Mouse (Mus musculus) liver, postnatal 0 days (tissue): ENCODE measurements around the gene Spag16. TPM values are rescaled to one million over a fixed set of nuclear protein-coding genes. Genes with fewer than 3 reads are reported as not detected.

Source experiments
- ATAC-seq: fragments of 200-750 bp; cut with Nextera tagmentation; 2 replicates; pipeline ENCODE4 v1.8.0; 2017; ENCODE audit warnings: mild to moderate bottlenecking, moderate library complexity
- DNase-seq: peaks from one replicate; pipeline ENCODE4 v3.0.0-alpha.2; 2016
- H3K27ac ChIP-seq: fragments of 300-500 bp; sonication (generic); 2 replicates; pipeline ENCODE4 v1.5.1; 2014; ENCODE audit warnings: antibody characterized with exemption, moderate library complexity, mild to moderate bottlenecking, low read depth
- H3K27me3 ChIP-seq: fragments of 300-500 bp; sonication (generic); 2 replicates; pipeline ENCODE4 v1.6.1; 2014; ENCODE audit warnings: low read length, control low read depth, mixed read lengths; ENCODE audit not compliant: insufficient read depth
- H3K36me3 ChIP-seq: fragments of 300-500 bp; sonication (generic); replicated peaks from 2 replicates; pipeline ENCODE4 v1.6.1; 2014; ENCODE audit warnings: mild to moderate bottlenecking, control low read depth, low read length, moderate library complexity, mixed read lengths; ENCODE audit not compliant: insufficient read depth
- H3K4me1 ChIP-seq: fragments of 300-500 bp; sonication (generic); 2 replicates; pipeline ENCODE4 v1.6.1; 2014; ENCODE audit warnings: antibody characterized with exemption, mild to moderate bottlenecking, control low read depth; ENCODE audit not compliant: insufficient read depth
- H3K4me2 ChIP-seq: fragments of 300-500 bp; sonication (generic); 2 replicates; pipeline ENCODE4 v1.6.1; 2014; ENCODE audit warnings: low read depth, mild to moderate bottlenecking, low read length, moderate library complexity, mixed read lengths
- H3K4me3 ChIP-seq: fragments of 300-500 bp; sonication (generic); 2 replicates; pipeline ENCODE4 v1.5.1; 2014; ENCODE audit warnings: low read depth, low read length
- H3K9ac ChIP-seq: fragments of 300-500 bp; sonication (generic); replicated peaks from 2 replicates; pipeline ENCODE4 v1.6.1; 2014; ENCODE audit warnings: mild to moderate bottlenecking, moderate library complexity
- H3K9me3 ChIP-seq: fragments of 300-500 bp; sonication (generic); 2 replicates; pipeline ENCODE4 v1.6.1; 2016; ENCODE audit warnings: mild to moderate bottlenecking, control low read depth, low read length, mixed read lengths
- CTCF ChIP-seq: sonication (generic); IDR thresholded peaks from 2 replicates; pipeline ENCODE4 v1.5.1; 2016; ENCODE audit warnings: antibody characterized with exemption, low read depth
- EP300 ChIP-seq: IDR thresholded peaks from 2 replicates; pipeline ENCODE4 v1.6.1; 2016; ENCODE audit warnings: antibody characterized with exemption, low read depth, mild to moderate bottlenecking
- WGBS: fragments of 180-500 bp; shearing (Covaris S2); extraction: QIAGEN DNeasy Blood & Tissue Kit; methylation state at CpG from one replicate; pipeline ENCODE4 v1.1.7; 2014; ENCODE audit not compliant: insufficient replicate concordance; 5-methylcytosine and 5-hydroxymethylcytosine counted together
- polyA plus RNA-seq: library from polyadenylated mRNA; unstranded; fragments of >200 nt; fragmentation: Nextera tagmentation; extraction: Ambion mirVana; gene quantifications from 2 replicates; pipeline ENCODE4 v1.2.1, GENCODE M21; 2015

The Spag16 gene
- polyA plus RNA-seq, 1 experiment from 2014 or later = not detected

GRCm38 (mm10) chr1:70279296-70279695 is 452.5 kb downstream of the Spag16 start:
- WGBS = 69% methylated on average over 2 of the region's 2 CpGs
- Histone ChIP-seq H3K9me3 (no peaks in the 10 kb centered on the region), H3K36me3 (no peaks in the 10 kb centered on the region), H3K4me2 (no peak overlapping the region), H3K4me3 (no peak overlapping the region), H3K4me1 (no peaks in the 10 kb centered on the region), H3K9ac (no peak overlapping the region), H3K27me3 (no peaks in the 10 kb centered on the region), H3K27ac (no peak overlapping the region)
- ATAC-seq (no peak), DNase-seq (no peak)
- TF ChIP-seq CTCF = no peak
- TF ChIP-seq EP300 = no peak

GRCm38 (mm10) chr1:70283388-70283787 is 456.6 kb downstream of the Spag16 start:
- ATAC-seq (no peak), DNase-seq (no peak)
- Histone ChIP-seq H3K4me2 (no peak overlapping the region), H3K36me3 (no peaks in the 10 kb centered on the region), H3K9me3 (no peaks in the 10 kb centered on the region), H3K27me3 (no peaks in the 10 kb centered on the region), H3K4me1 (no peaks in the 10 kb centered on the region), H3K9ac (no peak overlapping the region), H3K27ac (no peak overlapping the region), H3K4me3 (no peak overlapping the region)
- no peak for TF ChIP-seq EP300
- TF ChIP-seq CTCF = no peak
- WGBS = 75% methylated on average over 1 of the region's 1 CpGs

- Histone ChIP-seq H3K4me1 (no peaks in the 10 kb centered on the region), H3K36me3 (no peaks in the 10 kb centered on the region), H3K4me2 (no peak overlapping the region), H3K4me3 (no peak overlapping the region), H3K27me3 (no peaks in the 10 kb centered on the region), H3K9ac (no peak overlapping the region), H3K27ac (no peak overlapping the region), H3K9me3 (no peaks in the 10 kb centered on the region)
- no peak for DNase-seq
- 30% methylated on average over 1 of the region's 1 CpGs for WGBS
- no peak for TF ChIP-seq EP300
- no peak for TF ChIP-seq CTCF
- ATAC-seq = no peak
Observed at GRCm38 (mm10) chr1:70284140-70284539, 457.4 kb downstream of the Spag16 start.

GRCm38 (mm10) chr1:70316128-70316765 is 489.5 kb downstream of the Spag16 start:
- Histone ChIP-seq H3K36me3 (no peaks in the 10 kb centered on the region), H3K27me3 (no peaks in the 10 kb centered on the region), H3K4me2 (no peak overlapping the region), H3K4me3 (no peak overlapping the region), H3K27ac (no peak overlapping the region), H3K9ac (no peak overlapping the region), H3K9me3 (no peaks in the 10 kb centered on the region), H3K4me1 (no peaks in the 10 kb centered on the region)
- ATAC-seq = no peak
- WGBS = 74% methylated on average over 13 of the region's 13 CpGs
- TF ChIP-seq EP300 = no peak
- TF ChIP-seq CTCF = no peak
- no peak for DNase-seq

GRCm38 (mm10) chr1:70320951-70321350 is 494.2 kb downstream of the Spag16 start:
- WGBS = 58% methylated on average over 4 of the region's 4 CpGs
- H3K4me1 ChIP-seq = no peaks in the 10 kb centered on the region
- no peak overlapping the region for H3K27ac ChIP-seq
- H3K4me3 ChIP-seq = no peak overlapping the region
- no peaks in the 10 kb centered on the region for H3K27me3 ChIP-seq
- TF ChIP-seq CTCF (no peak), EP300 (no peak)
- H3K9ac ChIP-seq = no peak overlapping the region
- no peaks in the 10 kb centered on the region for H3K9me3 ChIP-seq
- H3K36me3 ChIP-seq = no peaks in the 10 kb centered on the region
- DNase-seq = no peak
- H3K4me2 ChIP-seq = no peak overlapping the region
- no peak for ATAC-seq

- H3K9ac ChIP-seq = no peak overlapping the region
- TF ChIP-seq EP300 = no peak
- TF ChIP-seq CTCF = no peak
- 64% methylated on average over 2 of the region's 2 CpGs for WGBS
- no peaks in the 10 kb centered on the region for H3K4me1 ChIP-seq
- no peak overlapping the region for H3K27ac ChIP-seq
- no peak overlapping the region for H3K4me2 ChIP-seq
- ATAC-seq (no peak), DNase-seq (no peak)
- no peaks in the 10 kb centered on the region for H3K9me3 ChIP-seq
- no peaks in the 10 kb centered on the region for H3K36me3 ChIP-seq
- no peak overlapping the region for H3K4me3 ChIP-seq
- H3K27me3 ChIP-seq = no peaks in the 10 kb centered on the region
Observed at GRCm38 (mm10) chr1:70346179-70346578, 519.4 kb downstream of the Spag16 start.
